Mouse (Mus musculus) gastrocnemius, adult 8-10 months (tissue): ENCODE measurements around the gene Gm39653. TPM values are rescaled to one million over a fixed set of nuclear protein-coding genes. Genes with fewer than 3 reads are reported as not detected.

ENCODE experiments used
- total RNA-seq, 4 experiments: library from RNA; stranded (reverse); gene quantifications; 2 replicates each; pipeline ENCODE4 v1.2.4; 2022

Gene Gm39653
- total RNA-seq, 4 experiments from 2014 or later: not detected

Other genes with a start within 250 kb of the Gm39653 start
- gene Adam23, start 170.1 kb upstream of the Gm39653 start, total RNA-seq: 1 to 10 TPM in 1 of 4 experiments, under 1 TPM in 3; 0.56 to 1.6 (median 0.87) TPM
- not detected for gene Dytn, start 71.0 kb downstream of the Gm39653 start, total RNA-seq
- not detected for gene Mdh1b, start 114.3 kb downstream of the Gm39653 start, total RNA-seq
- gene Fastkd2, start 114.6 kb downstream of the Gm39653 start, total RNA-seq: 10 to 100 TPM; 18.5 to 29.8 (median 24.9) TPM
- gene 4933402D24Rik, start 153.3 kb downstream of the Gm39653 start, total RNA-seq: not detected